Mouse (Mus musculus) heart, postnatal 0 days (tissue): ENCODE measurements around the gene Tgfbr1.

Experiments used
- CTCF ChIP-seq: IDR thresholded peaks from 2 replicates; pipeline ENCODE4 v1.5.1; 2016; ENCODE audit warnings: antibody characterized with exemption, control low read depth, low read depth
- EP300 ChIP-seq: IDR thresholded peaks from 2 replicates; pipeline ENCODE4 v1.6.1; 2016; ENCODE audit warnings: antibody characterized with exemption, low read depth

GRCm38 (mm10) chr4:47420191-47420590, 67.2 kb downstream of the Tgfbr1 start:
- TF ChIP-seq CTCF, result no peak
- TF ChIP-seq EP300, result no peak
